Mouse (Mus musculus) hindbrain, embryonic 13.5 days (tissue): ENCODE results near the gene Sufu. TPM values are rescaled to one million over a fixed set of nuclear protein-coding genes. Genes with fewer than 3 reads are reported as not detected.

Experiments used
- ATAC-seq: fragments of 200-750 bp; cut with Nextera tagmentation; 2 replicates; pipeline ENCODE4 v1.8.0; 2017; ENCODE audit warnings: moderate TSS enrichment; ENCODE audit not compliant: low FRiP score
- H3K27ac ChIP-seq: fragments of 300-500 bp; sonication (generic); 2 replicates; pipeline ENCODE4 v1.5.1; 2015; ENCODE audit warnings: inconsistent platforms, mild to moderate bottlenecking, moderate library complexity
- H3K27me3 ChIP-seq: fragments of 300-500 bp; sonication (generic); 2 replicates; pipeline ENCODE4 v1.6.1; 2015; ENCODE audit warnings: mild to moderate bottlenecking, inconsistent platforms
- H3K36me3 ChIP-seq: fragments of 300-500 bp; sonication (generic); 2 replicates; pipeline ENCODE4 v1.6.1; 2015; ENCODE audit warnings: mild to moderate bottlenecking, inconsistent platforms
- H3K4me1 ChIP-seq: fragments of 300-500 bp; sonication (generic); replicated peaks from 2 replicates; pipeline ENCODE4 v1.6.1; 2015; ENCODE audit warnings: inconsistent platforms
- H3K4me2 ChIP-seq: fragments of 300-500 bp; sonication (generic); 2 replicates; pipeline ENCODE4 v1.6.1; 2015; ENCODE audit warnings: inconsistent platforms, mild to moderate bottlenecking, moderate library complexity
- H3K4me3 ChIP-seq: fragments of 300-500 bp; sonication (generic); 2 replicates; pipeline ENCODE4 v1.5.1; 2015; ENCODE audit warnings: mild to moderate bottlenecking, inconsistent platforms
- H3K9ac ChIP-seq: fragments of 300-500 bp; sonication (generic); 2 replicates; pipeline ENCODE4 v1.6.1; 2015; ENCODE audit warnings: mild to moderate bottlenecking, inconsistent platforms
- H3K9me3 ChIP-seq: fragments of 300-500 bp; sonication (generic); 2 replicates; pipeline ENCODE4 v1.6.1; 2016; ENCODE audit warnings: inconsistent platforms
- WGBS: fragments of 180-500 bp; shearing (Covaris S2); methylation state at CpG from one replicate; pipeline ENCODE4 v1.1.7; 2015; 5-methylcytosine and 5-hydroxymethylcytosine counted together
- polyA plus RNA-seq: library from polyadenylated mRNA; unstranded; fragments of >200 nt; fragmentation: Nextera tagmentation; extraction: Ambion mirVana; gene quantifications from 2 replicates; pipeline ENCODE4 v1.2.1, GENCODE M21; 2015

Sufu gene
- 25.0 and 26.3 TPM in 2 replicates for polyA plus RNA-seq

GRCm38 (mm10) chr19:46396686-46397435 lies at the start of gene Sufu:
Sufu (plus strand) TSS chr19:46396896.
- Histone ChIP-seq H3K4me3 (peak within 1 kb of the TSS; percentile 83), H3K36me3 (peaks cover 11% of the 10 kb centered on the region), H3K4me1 (peaks cover 53% of the 10 kb centered on the region), H3K4me2 (peak within 1 kb of the TSS; percentile 88), H3K9me3 (no peaks in the 10 kb centered on the region), H3K27ac (peak within 1 kb of the TSS; percentile 92), H3K27me3 (no peaks in the 10 kb centered on the region), H3K9ac (peak within 1 kb of the TSS; percentile 90)
- 1% methylated on average over 56 of the region's 57 CpGs for WGBS
- ATAC-seq: peak; percentile 87

DNA sequence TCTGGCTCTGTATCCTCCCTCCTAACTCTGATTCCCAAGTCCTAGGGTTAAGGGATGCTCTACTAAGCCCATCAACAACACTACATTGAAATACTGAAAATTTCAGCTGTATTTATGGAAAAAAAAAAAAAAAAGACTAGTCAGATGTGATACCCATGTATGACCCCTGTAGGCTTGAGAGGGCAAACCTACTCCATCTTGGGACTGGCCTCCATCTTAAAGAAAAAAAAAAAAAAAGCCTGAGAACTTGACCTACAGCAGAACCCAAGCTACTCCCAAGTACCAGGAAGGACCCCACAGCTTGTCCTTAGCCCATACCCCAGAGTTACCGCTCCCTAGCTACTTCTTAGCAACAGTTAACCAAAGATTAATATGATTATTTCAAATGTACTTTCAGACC lies 49.5 kb upstream of the Sufu start:
- Histone ChIP-seq H3K27me3 (peaks cover 45% of the 10 kb centered on the region), H3K9me3 (no peaks in the 10 kb centered on the region), H3K4me1 (peaks cover 25% of the 10 kb centered on the region), H3K36me3 (no peaks in the 10 kb centered on the region), H3K4me3 (no peak overlapping the region), H3K9ac (no peak overlapping the region), H3K27ac (no peak overlapping the region), H3K4me2 (no peak overlapping the region)
- 97% methylated on average over 1 of the region's 1 CpGs for WGBS
- no peak for ATAC-seq

GRCm38 (mm10) chr19:46347936-46348668 lies 48.6 kb upstream of the Sufu start:
- H3K27ac ChIP-seq: peak overlapping the region; percentile 95
- no peaks in the 10 kb centered on the region for H3K36me3 ChIP-seq
- peaks cover 25% of the 10 kb centered on the region for H3K4me1 ChIP-seq
- peak overlapping the region; percentile 90 for H3K9ac ChIP-seq
- peaks cover 54% of the 10 kb centered on the region for H3K27me3 ChIP-seq
- H3K9me3 ChIP-seq: no peaks in the 10 kb centered on the region
- H3K4me2 ChIP-seq: peak overlapping the region; percentile 87
- 0 out of 2 replicates have a peak, but pooled peaks have one; percentile 3 for ATAC-seq
- peak overlapping the region; percentile 73 for H3K4me3 ChIP-seq
- WGBS: 33% methylated on average over 14 of the region's 14 CpGs

DNA sequence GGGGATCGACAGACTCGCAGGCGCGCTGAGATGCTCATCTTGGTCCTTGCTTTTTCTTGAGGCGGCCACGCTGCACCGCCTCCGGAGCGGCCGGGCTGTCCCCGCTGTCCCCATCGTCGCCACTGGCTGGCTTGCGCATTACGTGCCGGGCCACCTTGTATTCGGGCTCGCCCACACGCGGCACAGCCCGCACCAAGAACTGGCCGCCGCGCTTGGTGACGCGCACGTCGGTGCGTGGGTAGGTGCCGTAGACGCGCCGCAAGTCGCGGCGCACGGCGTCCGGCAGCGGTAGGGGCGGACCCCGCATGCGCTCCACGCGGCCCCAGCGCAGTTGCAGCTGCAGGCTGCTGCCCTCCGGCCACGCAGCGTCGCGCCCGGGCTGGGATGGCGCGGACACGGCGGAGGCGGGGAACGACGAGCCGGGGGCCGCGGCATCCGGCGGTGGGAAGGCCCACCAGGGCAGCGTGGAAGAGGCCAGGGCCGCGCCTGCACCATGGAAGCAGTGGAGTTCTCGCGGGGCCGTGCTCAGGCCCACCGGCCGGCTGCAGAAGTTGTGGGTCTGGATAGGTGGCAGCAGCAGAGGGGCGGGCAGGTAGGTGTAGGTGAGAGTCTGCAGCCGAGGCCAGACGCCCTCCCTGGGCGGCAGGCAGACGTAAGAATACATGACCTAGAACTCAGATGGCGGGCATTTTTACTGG lies 47.8 kb upstream of the Sufu start:
- Histone ChIP-seq H3K4me3 (peak overlapping the region; percentile 73), H3K9ac (peak overlapping the region; percentile 90), H3K27ac (peak overlapping the region; percentile 95), H3K4me2 (peak overlapping the region; percentile 87), H3K4me1 (peaks cover 25% of the 10 kb centered on the region), H3K9me3 (no peaks in the 10 kb centered on the region), H3K36me3 (no peaks in the 10 kb centered on the region), H3K27me3 (peaks cover 51% of the 10 kb centered on the region)
- under 1% methylated on average over 58 of the region's 78 CpGs for WGBS
- peak; percentile 92 for ATAC-seq

GRCm38 (mm10) chr19:46349550-46349949 lies 47.1 kb upstream of the Sufu start:
- ATAC-seq: peak; percentile 47
- Histone ChIP-seq H3K9me3 (no peaks in the 10 kb centered on the region), H3K9ac (peak overlapping the region; percentile 90), H3K4me3 (peak overlapping the region; percentile 73), H3K27me3 (peaks cover 46% of the 10 kb centered on the region), H3K36me3 (no peaks in the 10 kb centered on the region), H3K4me2 (peak overlapping the region; percentile 87), H3K4me1 (peaks cover 25% of the 10 kb centered on the region), H3K27ac (peak overlapping the region; percentile 95; the same call in 1 of the 2 replicates)
- WGBS: 22% methylated on average over 6 of the region's 6 CpGs

DNA sequence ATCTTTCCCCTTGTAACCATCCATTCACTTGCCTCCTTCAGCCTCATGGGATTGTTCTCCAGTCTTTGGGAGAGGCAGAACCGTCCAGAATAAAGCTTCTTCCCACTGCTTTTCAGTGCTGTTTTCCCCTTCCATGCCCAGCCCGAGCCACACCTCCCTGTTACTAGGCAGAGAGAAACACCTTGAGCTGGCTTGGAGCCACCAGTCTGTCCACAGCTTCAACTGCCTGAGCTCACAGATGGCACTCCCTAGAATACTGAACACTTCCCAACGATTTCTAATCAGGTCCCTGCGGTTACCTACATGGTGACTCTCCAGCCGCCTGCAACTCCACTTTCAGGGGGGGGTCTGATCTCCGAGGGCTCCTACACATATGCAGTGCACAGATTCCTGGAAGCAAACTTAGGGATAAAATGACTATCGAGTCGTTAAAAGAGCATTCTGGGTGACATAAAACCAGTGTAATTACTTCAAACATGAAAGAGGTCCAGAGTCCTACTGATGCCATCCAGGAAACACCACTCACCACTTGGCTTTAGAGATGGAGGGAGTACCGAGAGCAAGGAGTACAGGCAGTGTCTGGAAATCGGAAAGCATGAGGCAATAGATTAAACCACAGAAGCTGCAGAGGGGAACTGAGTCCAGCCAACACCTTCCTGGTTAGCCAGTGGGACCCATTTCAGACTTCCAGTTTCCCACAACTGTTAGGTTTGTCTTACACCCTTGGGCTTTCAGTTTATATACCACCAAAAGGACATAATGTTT lies 46.3 kb upstream of the Sufu start, which contains the start of gene 2310034G01Rik:
Gene 2310034G01Rik (minus strand): TSS at position 135 of the 765 bp plus-strand sequence.
- peak within 1 kb of the TSS; percentile 90 for H3K9ac ChIP-seq
- peak within 1 kb of the TSS; percentile 73 for H3K4me3 ChIP-seq
- H3K27me3 ChIP-seq: peaks cover 40% of the 10 kb centered on the region
- peaks cover 25% of the 10 kb centered on the region for H3K4me1 ChIP-seq
- H3K9me3 ChIP-seq: no peaks in the 10 kb centered on the region
- H3K27ac ChIP-seq: peak within 1 kb of the TSS; percentile 95
- H3K4me2 ChIP-seq: peak within 1 kb of the TSS; percentile 87
- 69% methylated on average over 10 of the region's 10 CpGs for WGBS
- no peak for ATAC-seq
- no peaks in the 10 kb centered on the region for H3K36me3 ChIP-seq

GRCm38 (mm10) chr19:46356701-46357138 lies 40.0 kb upstream of the Sufu start:
- peak overlapping the region; percentile 81 for H3K9ac ChIP-seq
- H3K27me3 ChIP-seq: peaks cover 31% of the 10 kb centered on the region
- WGBS: 2% methylated on average over 29 of the region's 29 CpGs
- ATAC-seq: peak; percentile 92
- H3K36me3 ChIP-seq: no peaks in the 10 kb centered on the region
- H3K9me3 ChIP-seq: no peaks in the 10 kb centered on the region
- peaks cover 16% of the 10 kb centered on the region for H3K4me1 ChIP-seq
- peak overlapping the region; percentile 66 for H3K4me2 ChIP-seq
- peak overlapping the region; percentile 64; the same call in 1 of the 2 replicates for H3K27ac ChIP-seq
- peak overlapping the region; percentile 57 for H3K4me3 ChIP-seq

DNA sequence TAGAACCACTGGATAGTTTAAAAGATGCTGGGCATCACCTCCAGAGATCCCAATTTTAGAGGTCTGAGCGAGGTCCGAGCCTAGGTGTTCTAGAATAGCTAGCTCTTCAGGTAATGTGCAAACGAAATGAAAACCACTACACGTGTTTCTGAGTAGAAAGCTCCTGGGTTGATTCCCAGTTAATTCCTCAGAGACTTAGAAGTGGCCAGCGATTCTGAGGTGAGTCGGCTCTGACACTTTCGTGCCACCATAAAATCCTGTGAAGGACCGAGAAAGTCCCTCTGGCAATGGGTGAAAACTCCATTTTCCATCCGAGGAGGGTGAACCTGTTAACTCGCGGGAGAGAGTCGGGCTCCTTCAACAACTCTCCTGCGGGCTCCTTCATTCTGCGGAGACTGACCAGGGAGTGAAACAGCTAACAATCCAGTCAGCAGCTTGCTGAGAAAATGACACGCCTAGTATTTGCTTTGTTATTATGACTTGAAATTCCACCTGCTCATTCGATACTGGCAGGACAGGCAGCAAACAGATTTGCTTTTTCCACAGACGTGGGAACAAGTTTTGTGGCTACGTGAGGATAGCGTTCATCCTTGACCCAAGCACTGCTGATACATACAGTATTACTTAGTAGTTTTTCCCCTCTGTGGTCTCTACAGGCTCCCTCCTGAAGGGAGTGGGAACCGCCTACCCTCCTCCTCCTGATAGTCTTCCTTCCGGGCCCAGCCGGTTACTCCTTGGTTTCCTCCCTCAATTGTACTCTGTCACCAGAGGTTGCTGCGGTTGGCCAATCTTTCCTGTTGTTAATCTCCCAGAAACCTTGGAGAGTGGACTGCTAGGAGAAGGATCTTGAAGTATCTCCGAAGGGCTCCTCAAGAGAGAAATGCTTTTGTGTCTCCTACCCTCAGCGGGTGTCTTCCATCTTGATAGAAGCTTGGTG lies 39.1 kb upstream of the Sufu start:
- no peaks in the 10 kb centered on the region for H3K9me3 ChIP-seq
- H3K27me3 ChIP-seq: peaks cover 27% of the 10 kb centered on the region
- peak overlapping the region; percentile 81 for H3K9ac ChIP-seq
- no peak for ATAC-seq
- peak overlapping the region; percentile 66 for H3K4me2 ChIP-seq
- H3K4me1 ChIP-seq: peaks cover 16% of the 10 kb centered on the region
- no peak overlapping the region for H3K27ac ChIP-seq
- 22% methylated on average over 25 of the region's 25 CpGs for WGBS
- no peaks in the 10 kb centered on the region for H3K36me3 ChIP-seq
- peak overlapping the region; percentile 57 for H3K4me3 ChIP-seq

DNA sequence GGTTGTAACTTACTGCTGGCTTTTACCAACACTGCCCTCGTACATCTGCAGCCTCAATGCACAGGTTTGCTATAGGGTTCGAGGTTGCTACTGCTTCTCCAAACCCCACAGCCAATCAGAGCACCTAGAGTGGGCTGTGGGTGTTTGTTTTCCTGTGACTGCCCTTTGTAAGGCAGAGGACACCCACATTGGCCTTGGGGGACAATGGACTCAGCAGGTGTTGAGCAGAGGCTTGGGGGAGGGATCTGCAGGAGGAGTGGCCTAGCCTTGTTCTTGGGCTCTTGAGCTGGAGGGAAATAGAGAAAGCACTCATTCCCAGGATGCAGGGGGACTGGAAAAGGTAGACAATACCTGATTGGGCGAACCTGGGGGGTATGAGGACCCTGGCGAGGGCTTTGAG lies 38.3 kb upstream of the Sufu start:
- H3K36me3 ChIP-seq: no peaks in the 10 kb centered on the region
- no peak overlapping the region for H3K27ac ChIP-seq
- no peak overlapping the region for H3K4me2 ChIP-seq
- peaks cover 21% of the 10 kb centered on the region for H3K27me3 ChIP-seq
- H3K4me1 ChIP-seq: peaks cover 16% of the 10 kb centered on the region
- no peak; the same call in 1 of the 2 replicates for ATAC-seq
- no peaks in the 10 kb centered on the region for H3K9me3 ChIP-seq
- no peak overlapping the region for H3K4me3 ChIP-seq
- WGBS: 58% methylated on average over 4 of the region's 4 CpGs
- H3K9ac ChIP-seq: no peak overlapping the region

DNA sequence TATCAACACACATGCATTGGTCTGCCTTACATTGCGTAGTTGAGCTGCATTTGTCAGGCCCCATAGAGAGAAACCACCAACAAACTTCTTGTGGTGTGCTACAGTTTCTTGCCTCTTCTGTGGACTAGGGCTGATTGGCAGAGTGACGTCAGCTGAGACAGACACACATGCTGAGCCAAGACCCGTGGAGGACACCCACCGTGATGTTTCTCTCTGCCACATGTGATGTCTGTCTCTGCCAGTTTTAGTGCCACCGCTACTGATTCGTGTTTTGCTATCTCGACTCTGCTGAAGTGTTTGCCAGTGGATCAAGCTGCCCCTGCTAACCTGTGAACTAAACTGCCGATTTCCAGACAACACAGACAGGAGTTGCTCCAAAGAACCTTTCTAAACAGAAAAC lies 34.6 kb upstream of the Sufu start:
- no peak overlapping the region for H3K4me3 ChIP-seq
- no peak for ATAC-seq
- no peak overlapping the region for H3K4me2 ChIP-seq
- H3K27me3 ChIP-seq: peaks cover 21% of the 10 kb centered on the region
- H3K27ac ChIP-seq: no peak overlapping the region
- H3K9ac ChIP-seq: no peak overlapping the region
- H3K4me1 ChIP-seq: peaks cover 10% of the 10 kb centered on the region
- no peaks in the 10 kb centered on the region for H3K9me3 ChIP-seq
- WGBS: 84% methylated on average over 8 of the region's 8 CpGs
- H3K36me3 ChIP-seq: no peaks in the 10 kb centered on the region
